Mouse (Mus musculus): Measurements from ENCODE around the gene Olfr370. TPM values are rescaled to one million over a fixed set of nuclear protein-coding genes. Genes with fewer than 3 reads are reported as not detected.

Gene Olfr370
- total RNA-seq, 2 experiments from 2014 or later: not detected

DNA sequence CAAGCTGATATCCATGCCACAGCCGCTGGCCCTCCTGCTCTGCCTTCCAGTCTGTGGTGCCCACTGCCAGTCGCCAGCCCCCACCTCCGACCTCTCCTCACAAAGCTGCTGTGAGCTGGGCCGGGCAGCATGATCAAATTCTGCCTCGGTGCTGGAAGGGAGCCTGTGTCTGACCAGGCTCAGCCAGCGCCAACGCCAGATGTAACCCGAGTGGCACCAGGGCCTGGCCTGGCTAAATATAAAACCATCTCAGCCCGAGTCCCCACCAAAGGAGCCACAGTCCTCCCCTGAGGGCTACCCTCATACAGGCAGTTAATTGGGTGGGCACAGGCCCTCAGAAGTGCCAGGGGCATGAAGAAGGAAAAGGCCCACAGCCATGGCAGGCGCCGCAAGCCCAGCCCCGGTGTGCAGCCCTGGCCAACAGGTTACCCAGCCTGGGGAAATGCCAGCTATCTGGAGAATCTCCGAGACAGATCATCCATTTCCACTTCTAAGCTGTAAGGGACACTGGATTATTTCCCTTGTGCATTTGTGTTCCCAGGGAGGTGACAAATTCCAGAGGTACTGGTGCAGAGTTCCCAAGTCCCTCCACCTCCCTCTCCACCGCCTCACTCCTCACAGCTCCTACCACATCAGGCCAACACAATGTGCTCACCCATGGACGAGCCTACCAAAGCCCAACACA is 39.2 kb downstream of the Olfr370 start:
- peak in 1 of 2 experiments; percentile 6 for DNase-seq (ENCODE audit: low spot score in 2 of 2)
- intact Hi-C loops (cut with DNase I): no loop called here

DNA sequence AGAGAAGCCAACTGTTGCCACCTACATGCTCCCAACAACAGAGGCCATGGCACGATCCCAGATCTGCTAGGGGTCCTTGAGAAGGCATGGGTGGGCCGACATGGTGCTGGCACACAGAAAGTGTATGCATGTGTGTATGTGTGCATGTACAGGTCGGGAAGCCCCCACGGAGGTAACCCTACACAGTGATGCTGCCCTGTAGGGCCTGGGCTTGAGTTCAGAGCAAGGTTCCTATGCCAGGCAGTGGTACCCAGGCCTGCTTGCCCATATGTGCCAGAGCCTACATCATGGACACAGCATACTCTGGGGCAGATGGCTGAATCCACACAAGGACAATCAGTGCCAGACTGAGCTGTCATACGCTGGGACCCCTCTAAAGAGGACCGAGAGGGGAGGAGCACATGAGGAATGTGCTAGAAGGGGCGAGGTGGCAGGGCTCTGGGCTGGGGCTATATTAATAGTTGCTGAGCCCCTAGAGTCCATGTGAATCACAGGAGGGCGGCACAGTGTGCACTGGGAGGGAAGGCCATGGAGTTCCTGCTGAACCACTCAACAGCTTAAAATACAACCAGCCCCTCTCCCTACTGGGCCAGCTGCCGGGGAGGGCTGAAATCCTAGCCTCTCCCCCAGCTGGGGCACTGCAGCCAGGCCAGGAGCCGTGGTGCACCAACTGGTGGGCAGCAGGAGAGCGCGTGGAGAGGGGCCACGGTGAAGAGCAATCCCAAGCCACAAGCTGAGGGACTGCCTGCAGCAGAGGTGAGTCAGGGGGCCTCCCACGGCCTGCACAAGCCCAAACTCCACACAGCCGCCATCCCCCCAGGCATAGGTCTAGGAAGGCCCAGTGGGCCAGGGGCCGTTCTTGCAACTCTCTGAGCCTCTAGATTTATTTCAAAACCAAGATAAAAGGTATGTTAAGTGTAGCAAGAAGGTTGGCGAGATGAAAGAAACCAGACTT is 40.3 kb downstream of the Olfr370 start:
- intact Hi-C loops (cut with DNase I): loop anchor here (2.0 kb wide), 1 partner anchor 17 kb away; no protein-coding TSS in a partner anchor
- DNase-seq (ENCODE audit: low spot score in 2 of 2): peak in 1 of 2 experiments; percentile 1

- no peak for DNase-seq (ENCODE audit: low spot score in 2 of 2)
- intact Hi-C loops (cut with DNase I): loop anchor here (2.0 kb wide), 1 partner anchor 16 kb away; no protein-coding TSS in a partner anchor
Observed at GRCm38 (mm10) chr8:83576516-83576895, 40.9 kb downstream of the Olfr370 start.

DNA sequence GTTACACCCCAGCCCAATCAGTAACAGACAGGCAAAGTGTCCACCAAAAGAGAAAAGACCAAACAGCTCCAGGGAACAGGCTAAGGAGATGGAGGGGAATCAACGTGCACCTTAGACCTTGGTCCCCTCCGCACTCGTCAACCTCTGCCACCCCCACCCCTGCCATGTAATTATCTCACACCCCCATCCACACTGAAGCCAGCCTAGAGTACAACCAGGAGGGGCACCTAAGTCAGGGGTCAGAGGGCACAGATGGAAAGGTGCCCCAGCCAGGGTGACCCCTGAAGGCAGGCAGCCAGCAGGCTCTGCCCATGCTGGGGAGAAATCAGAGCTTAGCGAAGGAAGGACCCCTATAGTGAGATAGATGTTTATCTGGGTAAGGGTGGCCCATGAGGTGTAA is 41.3 kb downstream of the Olfr370 start:
- peak in 1 of 2 experiments; percentile 2 for DNase-seq (ENCODE audit: low spot score in 2 of 2)
- intact Hi-C loops (cut with DNase I): loop anchor here (2.0 kb wide), 1 partner anchor 16 kb away; no protein-coding TSS in a partner anchor

- intact Hi-C loops (cut with DNase I): loop anchor here (2.0 kb wide), 1 partner anchor 15 kb away; no protein-coding TSS in a partner anchor
- DNase-seq (ENCODE audit: low spot score in 2 of 2): peak in 1 of 2 experiments; percentile 4
Observed at GRCm38 (mm10) chr8:83577384-83577791, 41.8 kb downstream of the Olfr370 start.

DNA sequence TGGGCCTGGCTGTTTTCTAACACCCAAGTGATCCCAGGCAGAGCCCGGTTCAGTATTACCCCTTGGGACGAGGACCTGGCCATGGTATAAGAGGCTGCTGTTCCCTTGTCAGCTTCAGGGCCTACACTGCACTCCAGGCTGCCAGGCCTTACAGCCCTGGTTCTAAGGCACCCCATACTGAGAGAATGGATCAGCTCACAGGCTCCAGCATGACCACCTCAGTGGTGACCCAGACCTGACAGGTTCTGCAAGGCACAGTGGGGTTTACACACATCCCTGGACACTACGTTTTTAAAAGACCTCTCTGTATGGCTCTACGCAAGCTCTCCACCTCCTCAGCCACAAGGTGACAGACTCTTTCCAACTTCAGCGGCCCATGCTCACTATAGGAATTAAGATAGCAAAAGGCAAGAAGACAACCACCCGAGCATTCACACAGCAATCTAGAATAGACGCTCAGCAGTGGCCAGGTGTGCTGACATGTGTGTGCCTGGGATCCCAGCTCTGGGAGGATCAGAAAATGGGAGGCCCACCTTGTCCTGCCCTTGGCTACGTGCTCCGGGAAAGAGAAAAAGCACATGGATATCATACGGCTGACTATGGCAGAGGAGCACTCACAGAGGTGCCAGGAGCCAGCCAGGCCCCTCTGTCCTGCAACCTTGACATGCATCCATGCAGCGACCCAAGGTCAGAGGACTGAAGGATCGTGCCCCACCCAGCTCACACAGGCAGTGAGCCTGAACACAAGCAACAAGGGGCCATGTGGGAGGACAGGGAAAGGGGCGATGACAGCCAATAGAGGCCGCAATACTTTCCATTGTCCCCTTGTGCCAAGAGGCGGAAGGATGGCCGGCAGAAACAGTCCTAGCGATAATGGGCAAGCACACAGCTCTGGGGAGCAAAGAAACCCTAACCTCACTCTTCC is 42.8 kb downstream of the Olfr370 start:
- DNase-seq (ENCODE audit: low spot score in 2 of 2): no peak
- intact Hi-C loops (cut with DNase I): no loop called here

GRCm38 (mm10) chr8:83579676-83580075 is 44.1 kb downstream of the Olfr370 start:
- intact Hi-C loops (cut with DNase I): no loop called here
- DNase-seq (ENCODE audit: low spot score in 2 of 2): no peak

DNA sequence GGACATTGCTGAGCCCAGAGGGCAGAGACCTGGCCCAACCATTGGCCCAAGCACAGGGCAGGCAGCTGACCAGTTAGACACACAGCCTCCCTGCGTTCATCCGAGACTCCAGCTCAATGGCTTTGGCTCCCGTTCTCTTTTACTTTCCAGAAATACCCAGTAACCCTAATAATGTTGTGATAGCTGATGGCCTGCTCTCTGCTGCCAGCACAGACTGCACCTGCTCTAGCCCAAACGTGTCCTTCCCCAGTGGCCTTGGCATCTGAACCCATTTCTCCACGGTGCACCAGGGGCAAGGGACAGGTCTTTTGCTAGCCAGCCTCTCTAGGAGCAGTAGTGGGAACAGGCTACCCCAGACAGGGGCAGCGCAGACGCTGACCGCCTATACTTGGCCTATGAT is 45.2 kb downstream of the Olfr370 start:
- intact Hi-C loops (cut with DNase I): no loop called here
- DNase-seq (ENCODE audit: low spot score in 2 of 2): no peak

GRCm38 (mm10) chr8:83582226-83582625 is 46.6 kb downstream of the Olfr370 start:
- intact Hi-C loops (cut with DNase I): no loop called here
- no peak for DNase-seq (ENCODE audit: low spot score in 2 of 2)

DNA sequence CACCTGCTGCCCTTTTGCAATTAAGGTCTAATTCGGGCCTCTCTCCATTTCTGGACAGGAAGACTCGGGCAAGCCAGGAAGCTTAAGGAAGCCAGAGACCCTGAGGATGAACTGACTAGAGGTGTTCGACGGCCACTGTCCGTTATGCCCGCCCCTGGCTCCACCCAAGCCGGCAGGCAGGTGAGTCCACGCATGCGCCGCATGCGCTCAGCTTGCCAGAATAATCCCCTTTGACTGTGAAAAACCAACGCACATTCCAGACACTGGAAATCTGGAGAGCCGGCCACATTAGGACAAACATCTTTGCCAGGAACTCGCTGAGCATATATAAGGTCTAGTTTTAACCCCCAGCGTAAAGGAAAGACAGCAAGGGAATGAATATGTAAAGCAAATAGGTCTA is 47.7 kb downstream of the Olfr370 start:
- intact Hi-C loops (cut with DNase I): no loop called here
- no peak for DNase-seq (ENCODE audit: low spot score in 2 of 2)

GRCm38 (mm10) chr8:83584771-83585170 is 49.2 kb downstream of the Olfr370 start:
- no peak for DNase-seq (ENCODE audit: low spot score in 2 of 2)
- intact Hi-C loops (cut with DNase I): no loop called here

GRCm38 (mm10) chr8:83585333-83585732 is 49.8 kb downstream of the Olfr370 start:
- intact Hi-C loops (cut with DNase I): no loop called here
- no peak for DNase-seq (ENCODE audit: low spot score in 2 of 2)

DNA sequence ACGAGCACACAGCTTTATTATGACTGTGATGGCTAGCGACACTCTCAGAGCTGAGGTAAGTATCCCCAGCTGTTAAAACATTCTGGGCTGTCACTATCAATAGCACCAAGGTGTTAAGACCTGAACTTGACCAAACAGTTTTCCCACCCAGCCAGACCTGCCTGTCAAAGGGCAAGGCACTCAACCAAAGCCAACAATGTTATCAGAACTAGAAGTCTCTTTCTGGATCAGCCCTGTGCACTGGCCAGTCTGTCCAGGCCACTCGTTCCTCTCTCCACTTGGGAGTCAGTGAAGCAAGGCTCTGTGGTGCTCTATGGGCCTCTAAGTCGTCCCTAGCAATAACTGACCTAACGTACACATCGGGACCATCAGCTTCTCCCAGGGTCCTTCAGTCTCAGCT is 52.1 kb downstream of the Olfr370 start:
- no peak for DNase-seq (ENCODE audit: low spot score in 2 of 2)
- intact Hi-C loops (cut with DNase I): no loop called here

GRCm38 (mm10) chr8:83588886-83589285 is 53.3 kb downstream of the Olfr370 start:
- intact Hi-C loops (cut with DNase I): no loop called here
- no peak for DNase-seq (ENCODE audit: low spot score in 2 of 2)

DNA sequence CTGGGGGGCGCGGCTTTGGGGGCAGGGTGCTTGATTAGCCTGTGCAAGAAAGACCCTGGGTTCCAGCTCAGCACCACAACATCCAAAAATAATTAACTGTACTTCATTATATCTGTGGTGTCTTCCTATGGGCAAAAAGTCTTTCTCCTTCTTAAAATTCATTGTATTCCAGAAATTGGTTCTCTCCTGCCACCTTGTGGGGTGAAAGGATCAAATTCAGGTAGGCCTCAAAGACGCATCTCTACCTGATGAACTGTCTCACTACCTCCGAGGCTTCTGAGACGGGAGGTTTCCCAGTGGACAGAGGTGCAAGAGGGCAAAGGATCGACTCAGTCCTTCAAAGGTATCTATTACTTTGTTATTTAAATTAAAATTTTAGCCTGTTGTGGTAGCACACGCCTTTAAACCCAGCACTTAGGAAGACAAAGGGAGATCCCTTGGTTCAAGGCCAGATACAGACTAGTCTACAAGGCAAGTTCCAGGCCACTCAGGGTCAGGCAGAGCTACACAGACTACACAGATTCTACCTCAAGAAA is 55.0 kb downstream of the Olfr370 start:
- intact Hi-C loops (cut with DNase I): no loop called here
- no peak for DNase-seq (ENCODE audit: low spot score in 2 of 2)

DNA sequence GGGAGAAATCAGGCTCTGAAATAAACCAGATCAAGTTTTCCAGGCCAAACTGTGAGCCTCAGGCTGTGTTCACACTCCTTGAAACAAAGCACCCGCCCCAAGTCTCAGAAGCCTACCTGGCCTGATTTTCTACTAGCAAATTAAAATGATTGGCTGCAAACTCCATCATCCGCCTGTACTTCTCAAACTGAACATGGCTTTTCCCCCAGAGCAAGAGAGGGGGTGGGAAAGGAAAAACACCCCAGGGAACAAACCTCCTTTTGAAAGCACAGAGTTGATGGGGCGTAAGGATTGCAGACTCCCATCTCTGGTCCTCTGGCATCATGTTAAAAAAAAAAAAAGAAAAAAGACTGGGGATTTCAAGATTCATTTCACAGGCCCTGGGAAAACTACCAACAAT is 57.1 kb downstream of the Olfr370 start:
- intact Hi-C loops (cut with DNase I): loop anchor here (2.0 kb wide), 1 partner anchor 16 kb away; no protein-coding TSS in a partner anchor
- DNase-seq (ENCODE audit: low spot score in 2 of 2): no peak

DNA sequence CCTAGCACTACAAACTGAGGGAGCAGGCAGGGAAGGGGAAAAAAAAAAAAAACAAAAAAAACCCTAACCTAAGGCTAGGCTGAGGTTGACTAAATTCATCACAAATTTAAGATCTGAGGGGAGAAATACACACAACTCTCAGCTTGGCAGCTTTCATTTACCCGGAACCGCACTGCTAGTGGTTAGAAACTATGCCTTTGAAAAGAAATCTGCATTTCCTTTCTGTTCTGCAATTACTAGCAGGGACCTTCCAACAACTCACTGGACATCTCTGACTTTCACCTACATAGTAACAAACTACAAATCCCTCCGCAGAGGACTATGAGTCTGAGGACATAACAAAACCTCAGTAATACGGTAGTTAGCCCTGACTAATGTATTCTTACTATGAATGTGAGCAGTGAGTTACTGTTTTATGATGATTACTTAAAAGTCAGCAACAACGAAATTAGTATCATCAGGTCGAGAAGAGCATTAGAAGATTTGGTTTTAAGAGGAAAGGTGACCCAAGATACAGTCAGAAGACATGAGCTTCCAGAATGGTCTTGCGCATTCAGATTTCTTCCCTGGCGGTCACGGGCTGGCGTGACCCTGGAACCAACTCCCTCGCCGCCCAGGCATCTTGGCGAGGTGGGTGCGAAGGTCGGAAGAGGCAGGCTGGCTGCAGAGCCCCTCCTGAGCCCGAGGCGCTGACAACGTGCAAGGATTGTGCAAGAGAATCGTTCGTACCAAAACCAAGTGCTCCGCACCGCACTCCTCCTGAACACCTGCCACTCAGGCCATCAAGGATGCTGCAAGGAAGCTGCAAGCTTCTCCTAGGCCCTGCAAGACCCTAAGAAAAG is 58.0 kb downstream of the Olfr370 start:
- no peak for DNase-seq (ENCODE audit: low spot score in 2 of 2)
- intact Hi-C loops (cut with DNase I): loop anchor here (1.0 to 2.0 kb wide), 2 partner anchors 15 to 17 kb away; partner anchors contain the start of gene Dnajb1
